Mouse (Mus musculus): ENCODE data around the gene Adgrg3.

Gene Adgrg3

GRCm38 (mm10) chr8:95017451-95017850 is at the start of gene Adgrg3:
Gene Adgrg3, plus strand, starts transcription at chr8:95017692.
- DNase-seq (ENCODE audit: low spot score in 2 of 2) = no peak

GRCm38 (mm10) chr8:94973270-94973669 is 44.2 kb upstream of the Adgrg3 start:
- DNase-seq (ENCODE audit: low spot score in 2 of 2) = no peak

GRCm38 (mm10) chr8:94973786-94974185 is 43.7 kb upstream of the Adgrg3 start:
- DNase-seq (ENCODE audit: low spot score in 2 of 2) = no peak

GRCm38 (mm10) chr8:94974467-94975165 is 42.9 kb upstream of the Adgrg3 start, which contains the start of gene Adgrg1:
Gene Adgrg1, plus strand, starts transcription at chr8:94974751.
- DNase-seq (ENCODE audit: low spot score in 2 of 2) = no peak

- no peak for DNase-seq (ENCODE audit: low spot score in 2 of 2)
These were observed 40.7 kb upstream of the Adgrg3 start for GRCm38 (mm10) chr8:94976651-94977417.

GRCm38 (mm10) chr8:94978131-94978530 is 39.4 kb upstream of the Adgrg3 start:
- no peak for DNase-seq (ENCODE audit: low spot score in 2 of 2)

- DNase-seq (ENCODE audit: low spot score in 2 of 2) = no peak
These were observed 38.7 kb upstream of the Adgrg3 start for GRCm38 (mm10) chr8:94978593-94979319.

GRCm38 (mm10) chr8:94980176-94980575 is 37.3 kb upstream of the Adgrg3 start:
- DNase-seq (ENCODE audit: low spot score in 2 of 2) = no peak

GRCm38 (mm10) chr8:94980976-94981375 is 36.5 kb upstream of the Adgrg3 start:
- DNase-seq (ENCODE audit: low spot score in 2 of 2) = no peak

- no peak for DNase-seq (ENCODE audit: low spot score in 2 of 2)
These were observed 35.6 kb upstream of the Adgrg3 start for GRCm38 (mm10) chr8:94981848-94982247.

GRCm38 (mm10) chr8:94983146-94983545 is 34.3 kb upstream of the Adgrg3 start:
- no peak for DNase-seq (ENCODE audit: low spot score in 2 of 2)

GRCm38 (mm10) chr8:94983881-94984516 is 33.5 kb upstream of the Adgrg3 start:
- DNase-seq (ENCODE audit: low spot score in 2 of 2) = peak in 1 of 2 experiments; percentile 46

- peak; percentile 61 to 69 for DNase-seq (ENCODE audit: low spot score in 2 of 2)
These were observed 32.5 kb upstream of the Adgrg3 start for GRCm38 (mm10) chr8:94985023-94985422.

GRCm38 (mm10) chr8:94986676-94987075 is 30.8 kb upstream of the Adgrg3 start:
- peak; percentile 44 to 63 for DNase-seq (ENCODE audit: low spot score in 2 of 2)

GRCm38 (mm10) chr8:94987553-94987952 is 29.9 kb upstream of the Adgrg3 start:
- no peak for DNase-seq (ENCODE audit: low spot score in 2 of 2)

- DNase-seq (ENCODE audit: low spot score in 2 of 2) = peak; percentile 45 to 51
These were observed 28.9 kb upstream of the Adgrg3 start for GRCm38 (mm10) chr8:94988619-94989018.

GRCm38 (mm10) chr8:94989711-94990110 is 27.8 kb upstream of the Adgrg3 start:
- no peak for DNase-seq (ENCODE audit: low spot score in 2 of 2)

GRCm38 (mm10) chr8:94990598-94991453 is 26.7 kb upstream of the Adgrg3 start:
- DNase-seq (ENCODE audit: low spot score in 2 of 2) = peak in 1 of 2 experiments; percentile 30

GRCm38 (mm10) chr8:94991454-94991994 is 26.0 kb upstream of the Adgrg3 start:
- DNase-seq (ENCODE audit: low spot score in 2 of 2) = no peak

GRCm38 (mm10) chr8:94992010-94992409 is 25.5 kb upstream of the Adgrg3 start:
- no peak for DNase-seq (ENCODE audit: low spot score in 2 of 2)

GRCm38 (mm10) chr8:94992534-94992933 is 25.0 kb upstream of the Adgrg3 start:
- DNase-seq (ENCODE audit: low spot score in 2 of 2) = no peak

All from spleen, postnatal 36 days (tissue).